Mouse (Mus musculus): Measurements from ENCODE around the gene Serac1. TPM values are rescaled to one million over a fixed set of nuclear protein-coding genes. Genes with fewer than 3 reads are reported as not detected.

The Serac1 gene
- total RNA-seq, 2 experiments from 2014 or later, result 4.1 to 5.1 TPM

DNA sequence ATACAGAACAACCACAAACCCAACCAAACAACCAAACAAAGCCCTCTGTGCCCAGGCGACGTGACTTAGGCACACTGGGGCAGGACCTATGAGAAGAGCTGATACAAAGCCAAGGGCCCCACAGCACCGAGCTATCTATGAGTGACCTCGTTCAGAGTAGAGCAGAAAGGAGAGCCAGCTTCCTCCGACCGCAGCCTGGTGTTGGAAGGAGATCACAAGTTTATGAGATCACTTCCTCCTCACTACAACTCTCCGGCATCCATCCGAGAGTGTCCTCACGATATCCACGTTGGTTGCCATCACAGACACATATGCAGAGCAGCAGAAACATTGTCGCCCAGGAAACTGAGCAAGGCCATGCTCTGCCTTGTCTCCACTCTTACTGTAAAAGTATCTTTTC, 71.0 kb downstream of the Serac1 start:
- intact Hi-C loops (cut with DNase I; ENCODE audit: low total_unique reads), result no loop called here
- no peak for DNase-seq

DNA sequence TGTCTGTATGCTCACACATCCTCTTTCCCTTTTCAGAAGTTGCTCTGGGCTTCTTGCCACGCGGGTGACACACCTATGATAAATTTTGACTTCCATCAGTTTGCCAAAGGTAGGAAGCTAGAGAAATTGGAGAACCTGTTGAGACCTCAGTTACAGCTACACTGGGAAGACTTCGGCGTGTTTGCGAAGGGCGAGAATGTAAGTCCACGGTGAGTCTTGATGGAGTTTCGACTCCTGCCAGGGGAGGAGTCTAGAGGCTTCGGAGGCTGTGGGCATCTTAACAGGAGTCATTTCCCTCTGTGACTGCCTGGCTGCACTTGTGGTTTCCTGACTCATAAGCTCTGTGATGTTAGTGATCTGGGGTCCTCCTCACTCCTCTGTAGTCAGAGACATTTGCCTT, 71.6 kb downstream of the Serac1 start:
- DNase-seq, result no peak
- intact Hi-C loops (cut with DNase I; ENCODE audit: low total_unique reads), result no loop called here

DNA sequence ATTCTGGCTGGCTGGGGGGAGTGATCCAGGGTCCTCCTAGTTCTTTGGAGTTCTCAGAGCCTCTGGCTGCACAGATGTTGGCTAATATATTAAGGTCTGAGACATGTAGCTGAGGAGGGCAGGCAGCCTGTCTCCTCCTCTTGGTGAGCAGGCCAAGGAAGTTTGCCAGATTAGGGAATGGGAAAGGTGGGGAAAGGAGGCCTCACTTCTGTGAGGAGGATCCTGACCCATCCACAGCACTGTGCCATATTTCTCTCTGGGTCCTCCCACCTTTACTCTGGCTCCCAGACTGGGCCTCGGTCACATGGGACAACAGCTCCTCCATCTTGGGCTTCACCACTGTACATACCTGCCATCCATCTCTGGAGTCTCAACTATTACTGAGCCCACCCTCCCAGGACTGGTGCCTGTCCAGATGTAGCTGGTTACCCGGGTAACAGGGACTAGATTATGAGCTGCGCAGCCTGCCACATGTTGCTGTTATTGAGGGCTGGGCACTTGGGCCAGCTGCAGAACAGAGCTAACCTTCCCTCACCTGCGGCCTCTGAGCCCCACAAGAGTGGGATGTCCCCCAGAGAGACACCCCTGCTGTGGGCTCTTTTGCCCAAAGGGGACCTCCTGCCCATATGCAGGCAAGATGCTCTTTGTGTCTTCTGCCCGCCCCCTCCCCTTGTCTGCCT, 72.3 kb downstream of the Serac1 start:
- DNase-seq, result no peak
- intact Hi-C loops (cut with DNase I; ENCODE audit: low total_unique reads), result no loop called here

DNA sequence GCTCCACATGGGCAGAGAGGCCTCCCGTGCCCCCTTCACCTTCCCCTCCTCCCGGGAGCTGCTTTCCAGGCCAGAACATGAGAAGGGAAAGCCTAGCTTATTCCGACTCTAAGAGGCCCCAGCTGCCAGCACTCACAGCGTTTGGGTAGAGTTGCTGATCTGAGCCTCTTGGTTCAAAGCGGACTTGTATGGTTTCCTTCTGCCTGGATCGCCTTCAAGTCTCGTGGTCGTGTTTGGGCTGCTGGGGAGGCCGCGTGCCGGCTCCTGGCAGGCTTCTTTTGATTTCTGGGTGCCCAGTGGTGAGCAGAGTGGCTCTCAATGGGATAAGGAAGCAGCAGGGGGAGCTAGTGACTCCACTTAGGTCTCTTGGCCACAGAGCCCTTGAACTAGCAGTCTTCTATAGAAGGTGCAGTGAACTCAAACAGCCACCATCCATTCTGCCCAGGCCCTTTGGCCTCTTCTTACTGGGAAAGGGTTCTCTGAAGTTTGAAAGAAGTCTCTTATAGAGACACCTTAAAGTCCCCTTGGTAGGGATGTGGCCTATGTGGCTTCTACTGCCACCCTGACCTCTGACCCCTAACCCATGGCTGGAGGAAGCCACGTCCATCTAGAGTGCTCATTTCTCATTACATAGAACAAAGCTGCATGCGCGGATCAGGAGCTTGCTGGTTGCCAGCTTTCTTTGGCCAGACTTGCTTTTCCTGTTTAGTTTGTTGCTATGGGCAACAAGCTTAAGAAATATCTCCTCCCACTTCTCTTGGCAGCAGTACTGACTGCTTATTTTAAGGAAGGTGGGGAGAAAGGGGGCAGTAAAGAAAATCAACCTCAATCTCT, 73.7 kb downstream of the Serac1 start:
- intact Hi-C loops (cut with DNase I; ENCODE audit: low total_unique reads), result no loop called here
- peak; percentile 48 for DNase-seq

DNA sequence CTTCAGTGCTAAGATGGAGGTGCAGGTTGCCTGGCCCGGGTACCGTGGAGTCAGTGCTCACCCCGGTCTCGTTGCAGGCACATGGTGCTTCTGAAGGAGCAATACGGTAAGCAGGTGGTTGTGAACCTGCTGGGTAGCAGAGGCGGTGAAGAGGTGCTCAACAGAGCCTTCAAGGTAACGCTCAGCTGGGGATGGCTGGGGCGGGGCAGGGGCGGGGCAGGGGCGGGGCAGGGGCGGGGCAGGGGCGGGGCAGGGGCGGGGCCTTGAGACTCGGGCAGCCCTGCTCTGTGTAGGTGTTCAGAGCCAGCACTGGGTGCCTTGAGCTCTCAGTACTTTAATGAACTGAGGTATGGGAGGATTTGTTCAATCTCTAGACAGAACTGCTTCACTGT, 74.3 kb downstream of the Serac1 start:
- intact Hi-C loops (cut with DNase I; ENCODE audit: low total_unique reads), result no loop called here
- no peak for DNase-seq

DNA sequence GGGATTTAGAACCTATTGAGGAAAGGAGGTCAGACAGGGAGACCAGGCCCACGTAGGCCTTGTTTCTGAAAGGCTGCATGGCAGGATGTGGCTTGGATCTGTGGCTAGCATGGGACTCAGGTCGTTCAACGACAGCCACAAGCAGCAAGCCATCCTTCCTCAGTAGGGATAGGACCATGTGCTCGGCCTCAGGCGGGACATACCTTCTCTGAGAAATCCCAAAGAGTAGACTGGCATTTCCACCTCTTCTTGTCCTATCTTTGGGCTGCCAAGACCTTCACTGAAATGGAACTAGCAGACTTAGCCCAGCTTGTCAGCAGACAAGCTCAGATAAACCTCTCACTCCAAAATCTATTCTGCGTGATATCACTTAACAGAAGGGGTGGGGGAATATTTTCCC, 75.9 kb downstream of the Serac1 start:
- DNase-seq, result no peak
- intact Hi-C loops (cut with DNase I; ENCODE audit: low total_unique reads), result no loop called here

DNA sequence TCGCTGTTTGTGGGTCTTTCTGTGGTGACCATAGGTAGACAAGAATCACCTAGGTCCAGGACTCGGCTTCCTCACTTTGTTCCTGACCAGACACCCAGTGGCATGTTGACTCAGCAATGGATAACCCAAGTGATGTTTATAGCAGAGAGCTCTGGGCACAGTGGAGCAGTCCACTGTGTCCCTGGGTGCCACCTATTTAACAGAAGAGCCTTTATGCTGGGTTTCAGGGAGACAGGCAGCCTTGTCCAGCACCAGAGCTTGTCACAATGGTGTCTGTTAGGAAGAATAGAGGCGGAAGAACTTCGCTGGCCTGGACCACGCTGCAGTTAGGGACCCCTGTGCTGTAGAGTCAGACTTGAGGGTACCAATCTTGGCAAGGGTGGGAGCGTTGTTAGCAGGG, 77.0 kb downstream of the Serac1 start:
- no peak for DNase-seq
- intact Hi-C loops (cut with DNase I; ENCODE audit: low total_unique reads), result no loop called here

DNA sequence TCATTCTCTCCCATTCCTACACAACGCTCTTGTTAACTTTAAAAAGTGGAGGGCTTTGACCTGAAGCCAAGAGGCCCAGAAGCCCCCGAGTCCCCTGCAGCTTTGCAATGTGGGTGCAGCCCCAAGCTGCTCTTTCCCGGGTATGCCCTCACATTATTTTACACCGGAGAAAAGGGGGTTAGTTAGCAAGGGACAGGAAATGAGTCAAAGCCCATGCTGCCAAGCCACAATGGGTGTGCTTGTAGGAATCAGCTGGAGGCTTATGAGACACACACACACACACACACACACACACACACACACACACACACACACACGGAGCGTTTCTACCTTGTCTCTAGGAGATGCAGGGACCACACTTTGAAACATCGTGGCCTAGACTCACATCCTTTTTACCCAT, 77.7 kb downstream of the Serac1 start:
- intact Hi-C loops (cut with DNase I; ENCODE audit: low total_unique reads), result no loop called here

DNA sequence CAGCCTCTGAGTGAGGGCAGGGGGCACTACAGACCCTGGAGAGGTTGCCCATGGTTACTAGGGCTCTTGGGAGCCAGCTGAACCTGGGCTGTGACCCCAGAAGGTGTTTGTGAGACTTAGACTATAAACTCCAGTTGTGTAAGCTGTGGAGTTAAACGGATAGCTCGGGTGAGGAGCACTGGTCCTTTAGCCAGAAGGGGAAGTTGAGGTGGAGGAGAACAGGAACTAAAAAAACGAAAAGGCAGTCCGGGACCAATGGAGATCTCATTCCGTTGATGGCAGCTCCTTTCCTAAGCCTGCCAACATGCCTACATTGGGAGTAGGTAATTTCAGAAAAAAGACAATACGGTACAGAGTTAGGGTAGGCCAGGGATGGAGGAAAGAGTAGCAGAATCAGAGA, 78.2 kb downstream of the Serac1 start:
- DNase-seq, result no peak
- intact Hi-C loops (cut with DNase I; ENCODE audit: low total_unique reads), result no loop called here

More for the DNA sequence above, 77.7 kb downstream of the Serac1 start:
- no peak for DNase-seq

DNA sequence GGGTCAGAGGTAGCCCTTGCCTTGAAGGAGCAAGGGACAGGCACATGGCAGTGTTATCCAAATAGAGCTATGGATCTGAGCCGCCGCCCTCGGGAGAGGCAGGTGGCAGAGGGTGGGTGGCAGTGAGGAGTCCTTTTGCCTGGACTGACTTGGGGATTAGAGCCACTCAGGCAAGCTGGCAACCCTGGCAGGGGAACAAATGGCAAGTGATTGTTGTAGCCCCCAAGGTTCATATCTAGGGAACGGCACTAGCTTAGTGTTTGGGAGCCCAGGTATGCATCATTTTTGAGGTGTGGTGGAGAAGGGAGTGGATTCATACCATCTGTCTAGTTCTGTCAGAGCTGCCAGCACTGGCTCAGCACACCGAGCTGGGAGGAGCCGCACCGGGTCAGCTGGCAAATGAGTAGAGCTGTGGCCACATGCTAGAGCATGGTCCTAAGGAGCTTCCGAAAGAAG, 78.6 kb downstream of the Serac1 start:
- intact Hi-C loops (cut with DNase I; ENCODE audit: low total_unique reads), result no loop called here
- peak; percentile 54 for DNase-seq

DNA sequence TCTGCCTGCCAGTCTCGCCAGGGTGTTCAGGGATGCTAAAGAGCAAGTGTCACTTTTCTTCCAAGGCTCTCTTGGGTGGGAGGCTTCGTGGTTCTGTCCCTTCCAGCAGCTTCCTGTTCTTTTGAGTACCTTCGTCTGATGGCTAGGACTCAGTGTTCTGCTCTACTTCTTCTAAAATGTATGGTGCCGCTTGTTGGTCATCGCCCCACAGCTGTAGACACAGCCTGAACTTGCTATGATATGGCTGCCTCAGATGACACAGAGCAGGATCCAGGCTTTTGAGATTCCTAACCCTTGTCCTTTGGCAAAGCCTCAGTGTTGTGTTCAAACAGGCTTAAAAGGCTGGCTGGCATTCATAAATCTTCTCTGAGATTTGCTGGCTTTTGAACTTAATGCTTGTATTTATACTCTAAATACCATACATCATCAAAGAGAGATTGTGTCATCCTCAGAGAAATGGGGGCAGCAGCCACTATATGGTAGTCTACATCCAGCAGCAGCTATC, 80.5 kb downstream of the Serac1 start:
- DNase-seq, result no peak
- intact Hi-C loops (cut with DNase I; ENCODE audit: low total_unique reads), result no loop called here

DNA sequence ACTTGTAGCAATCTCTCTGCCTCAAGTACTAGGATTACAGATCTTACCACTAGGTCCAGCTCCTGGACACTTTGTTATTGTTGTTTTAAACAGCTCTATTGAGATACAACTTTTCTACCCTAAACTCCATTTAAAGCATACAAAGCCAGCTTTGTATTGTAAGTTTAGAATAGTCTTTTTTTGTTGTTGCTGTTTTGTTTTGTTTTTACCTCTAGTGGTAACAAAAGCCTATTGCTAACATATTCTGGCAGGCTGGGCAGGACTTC, 81.4 kb downstream of the Serac1 start:
- intact Hi-C loops (cut with DNase I; ENCODE audit: low total_unique reads), result no loop called here
- no peak for DNase-seq

DNA sequence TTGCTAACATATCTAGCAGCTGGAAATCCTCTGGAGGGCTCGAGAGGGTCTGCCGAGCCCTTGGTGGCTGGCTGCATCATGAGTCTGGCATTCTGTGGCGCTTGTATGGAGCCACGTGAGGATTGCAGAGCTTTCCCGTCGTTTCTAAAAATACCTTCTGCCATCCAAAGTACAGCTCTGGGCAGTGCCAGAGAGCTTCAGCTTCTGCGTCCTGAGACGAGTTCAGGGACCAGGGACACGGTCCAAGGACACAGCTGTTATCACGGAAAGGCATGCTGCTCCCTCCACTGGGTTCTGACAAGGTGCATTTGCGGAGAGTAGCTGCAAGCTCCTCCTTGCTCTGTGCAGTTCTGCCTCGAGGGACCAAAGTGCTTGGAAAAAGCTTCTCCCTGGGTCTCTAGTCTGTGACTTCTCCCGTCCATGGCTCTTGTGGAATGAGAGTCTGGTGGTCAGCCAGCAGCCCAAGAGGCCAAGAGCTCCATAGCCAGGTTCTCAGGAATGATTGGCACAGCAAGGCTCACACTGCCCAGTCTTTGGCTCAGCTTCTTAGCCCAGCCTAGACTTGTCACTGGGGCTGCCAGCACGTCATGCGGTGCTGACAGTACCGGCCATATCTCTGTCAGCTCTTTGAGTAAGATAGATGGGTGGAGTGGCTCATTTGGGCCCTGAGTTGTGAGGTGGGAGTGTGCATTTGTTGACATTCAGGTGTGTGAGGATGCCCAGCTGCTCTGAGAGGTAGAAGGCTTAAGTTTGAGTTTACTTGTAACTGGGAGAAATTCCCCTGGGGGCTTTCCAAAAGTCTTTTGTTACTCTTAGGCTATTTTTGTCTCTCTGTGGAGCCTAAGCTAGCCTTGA, 81.9 kb downstream of the Serac1 start:
- intact Hi-C loops (cut with DNase I; ENCODE audit: low total_unique reads), result no loop called here
- peak; percentile 76 for DNase-seq

DNA sequence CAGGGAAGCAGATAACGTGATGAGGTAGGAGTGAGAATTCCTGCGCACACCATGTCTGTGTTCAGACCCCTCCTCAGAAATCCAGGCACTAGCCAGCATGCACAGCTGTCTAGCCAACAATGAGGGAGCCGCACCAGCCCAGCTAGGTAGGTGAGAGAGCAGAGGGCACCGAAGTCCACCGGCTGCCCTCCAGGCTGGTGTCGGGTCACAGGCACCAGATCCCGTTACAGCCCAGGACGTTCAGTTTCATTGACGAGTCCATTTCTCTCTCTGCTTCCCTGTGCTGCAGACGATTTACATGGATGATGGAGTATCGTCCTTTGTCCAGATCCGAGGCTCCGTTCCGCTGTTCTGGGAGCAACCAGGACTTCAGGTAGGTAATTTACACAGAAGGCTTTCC, 83.0 kb downstream of the Serac1 start:
- intact Hi-C loops (cut with DNase I; ENCODE audit: low total_unique reads), result no loop called here
- DNase-seq, result peak; percentile 55

DNA sequence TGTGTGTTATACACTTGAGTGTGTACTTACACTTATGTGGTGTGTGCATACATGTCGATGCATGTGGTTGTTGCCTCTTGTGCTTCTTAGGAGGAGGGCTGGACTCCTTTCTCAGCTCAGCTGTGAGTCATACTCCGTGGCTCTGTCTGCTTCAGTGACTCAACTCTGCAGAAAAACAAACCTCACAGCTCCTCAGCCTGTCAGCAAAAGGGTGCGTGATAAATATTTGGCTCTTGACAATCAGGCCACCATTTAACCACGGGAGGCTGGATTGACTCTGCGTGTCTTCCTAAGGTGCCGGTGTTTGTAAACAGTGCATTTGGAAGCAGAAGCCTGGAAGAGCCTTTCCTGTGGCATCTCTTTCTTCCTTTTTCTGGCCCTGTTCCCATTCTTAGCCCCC, 84.9 kb downstream of the Serac1 start:
- no peak for DNase-seq
- intact Hi-C loops (cut with DNase I; ENCODE audit: low total_unique reads), result no loop called here

DNA sequence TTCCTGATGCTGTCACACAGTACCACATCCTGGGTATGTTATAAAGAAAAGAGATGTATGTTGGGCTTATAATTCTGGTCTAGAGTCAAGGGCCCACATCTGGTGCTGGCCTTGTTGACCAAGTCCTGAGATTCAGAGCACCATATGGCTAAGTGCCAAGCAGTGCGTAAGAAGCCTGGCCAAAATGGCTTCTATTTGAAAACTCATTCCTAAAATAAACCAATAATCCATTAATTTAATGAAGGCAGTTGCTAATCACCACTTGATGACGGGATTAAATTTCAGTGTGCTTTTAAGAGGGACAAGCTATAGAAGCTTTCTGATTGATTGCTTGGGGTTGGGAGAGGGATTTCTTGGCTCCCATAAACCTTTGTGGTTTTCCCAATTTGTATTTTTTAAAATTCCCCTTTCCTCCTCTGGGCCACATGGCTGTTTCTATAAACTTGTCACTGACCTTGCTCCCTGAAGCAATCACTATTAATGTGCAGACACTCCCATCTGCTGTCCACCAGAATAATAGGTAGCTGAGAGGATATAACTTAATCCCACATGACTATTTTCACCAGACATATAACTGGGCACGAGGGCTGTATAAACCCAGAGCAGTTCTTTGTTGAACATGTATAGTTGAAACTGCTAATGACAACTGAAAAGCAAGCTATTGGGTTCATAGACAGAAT, 85.8 kb downstream of the Serac1 start:
- intact Hi-C loops (cut with DNase I; ENCODE audit: low total_unique reads), result no loop called here
- no peak for DNase-seq

DNA sequence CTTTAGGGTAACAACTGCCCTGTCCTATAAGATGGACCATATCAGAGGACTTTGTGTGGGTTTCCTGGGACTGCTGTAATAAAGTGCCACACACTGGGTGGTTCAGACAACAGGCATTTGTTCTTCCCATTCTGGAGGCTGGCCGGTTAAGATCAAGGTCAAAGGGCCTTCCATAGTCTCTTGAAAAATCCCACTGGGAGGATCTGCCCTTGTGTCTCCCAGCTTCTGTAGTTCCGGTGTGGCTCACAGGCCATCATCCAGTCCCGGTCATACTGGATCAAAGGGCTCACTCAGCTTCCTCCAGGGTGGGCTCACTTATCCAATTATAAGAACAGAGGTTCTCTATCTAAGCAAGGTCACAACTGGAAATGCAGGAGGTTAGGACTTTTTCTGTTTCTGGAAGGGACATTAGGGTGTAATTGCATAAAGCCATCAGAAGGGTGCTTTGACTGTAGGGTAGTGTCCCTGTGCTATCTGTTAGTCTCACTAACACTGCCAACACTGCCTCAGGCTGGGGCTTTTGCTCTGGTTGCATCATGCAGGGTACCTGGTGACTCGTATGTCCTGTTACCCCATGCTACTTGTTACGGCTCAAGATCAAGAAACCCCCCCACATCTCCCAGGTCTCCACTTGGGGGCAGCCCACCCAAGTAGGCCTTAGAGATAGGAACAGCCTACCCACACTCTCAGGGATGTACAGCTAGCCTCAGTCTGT, 86.5 kb downstream of the Serac1 start:
- no peak for DNase-seq
- intact Hi-C loops (cut with DNase I; ENCODE audit: low total_unique reads), result no loop called here

Measured in gastrocnemius, postnatal 14 days (tissue).